Mouse (Mus musculus) liver, adult 2 months (tissue): ENCODE measurements around the gene Gm20662.

Source experiments
- CTCF ChIP-seq: fragments of 200-500 bp; IDR thresholded peaks from 2 replicates; pipeline ENCODE4 v1.5.1; 2011; ENCODE audit warnings: low read depth, low read length, control low read depth
- POLR2A ChIP-seq: fragments of 200-500 bp; IDR thresholded peaks from 2 replicates; pipeline ENCODE4 v1.6.1; 2011; ENCODE audit warnings: low read length, control low read depth; ENCODE audit not compliant: insufficient read depth; ENCODE audit errors: extremely low read depth

- TF ChIP-seq CTCF (no peak), POLR2A (no peak)
Measured at GRCm38 (mm10) chr9:108010385-108010784, 14.2 kb downstream of the Gm20662 start.
